8 mouse cellular contexts compared by ENCODE assay signal in genomic region chr5:123499717-123500116, GRCm38 (mm10). TPM values are rescaled to one million over a fixed set of nuclear protein-coding genes. Genes with fewer than 3 reads are reported as not detected.
A peak's percentile ranks its signal among the peaks of the same experiment; 100 is the strongest.
DNase-seq lines count a peak whose midpoint lies in the region; ATAC-seq and TF ChIP-seq lines count a peak whose summit lies in the region.

No protein-coding gene starts in this region.

- no peak overlapping the region for H3K27ac ChIP-seq in intestine, postnatal 0 days (ENCODE audit: low read depth, low read length)
- no peak overlapping the region for H3K27ac ChIP-seq in intestine, embryonic 15.5 days
- H3K27ac ChIP-seq in forebrain, embryonic 10.5 days = no peak overlapping the region

- H3K36me3 ChIP-seq in intestine, postnatal 0 days (ENCODE audit: control insufficient read depth, insufficient read depth) = no peaks in the 10 kb centered on the region
- no peaks in the 10 kb centered on the region for H3K36me3 ChIP-seq in intestine, embryonic 15.5 days
- no peaks in the 10 kb centered on the region for H3K36me3 ChIP-seq in forebrain, embryonic 10.5 days (replicated peaks)

- no peak for ATAC-seq in intestine, postnatal 0 days
- ATAC-seq in intestine, embryonic 15.5 days = no peak
- no peak for ATAC-seq in inflammation-experienced regulatory T-cells, adult 6 months

- H3K9ac ChIP-seq in intestine, postnatal 0 days (ENCODE audit: low read depth, low read length) = no peak overlapping the region
- H3K9ac ChIP-seq in intestine, embryonic 15.5 days = no peak overlapping the region

- TF ChIP-seq CTCF in intestine, postnatal 0 days (IDR thresholded peaks at IDR 0.05; ENCODE audit: low read depth) = peak; percentile 72

- H3K4me1 ChIP-seq in intestine, postnatal 0 days (replicated peaks; ENCODE audit: control insufficient read depth, insufficient read depth, low read length) = 0 out of 2 replicates have a peak, but pooled peaks cover 4% of the 10 kb centered on the region
- peaks cover 9% of the 10 kb centered on the region; the same call in 1 of the 2 replicates for H3K4me1 ChIP-seq in intestine, embryonic 15.5 days (replicated peaks)
- H3K4me1 ChIP-seq in forebrain, embryonic 10.5 days = peaks cover 23% of the 10 kb centered on the region

- peak; percentile 59 to 61 for DNase-seq in B cell, adult 2 months
- DNase-seq in Muller cell, postnatal 12 days (ENCODE audit: inconsistent ontology term) = peak; percentile 25
- DNase-seq in cerebellum, postnatal 36 days = peak; percentile 54 to 65
- DNase-seq in lung, postnatal 10 days = peak; percentile 39
- no peak for DNase-seq in forebrain, embryonic 10.5 days (ENCODE audit: extremely low spot score, low spot score)

- no peaks in the 10 kb centered on the region for H3K27me3 ChIP-seq in intestine, postnatal 0 days (replicated peaks; ENCODE audit: control insufficient read depth, insufficient read depth, low read length)
- H3K27me3 ChIP-seq in intestine, embryonic 15.5 days (replicated peaks) = no peaks in the 10 kb centered on the region
- H3K27me3 ChIP-seq in forebrain, embryonic 10.5 days (ENCODE audit: poor library complexity, severe bottlenecking) = peaks cover 23% of the 10 kb centered on the region; the same call in 1 of the 2 replicates

- 42% methylated on average over 4 of the region's 4 CpGs for WGBS in intestine, postnatal 0 days
- WGBS in intestine, embryonic 15.5 days = 43% methylated on average over 4 of the region's 4 CpGs
- WGBS in forebrain, embryonic 10.5 days = 50% methylated on average over 4 of the region's 4 CpGs

- H3K4me2 ChIP-seq in intestine, postnatal 0 days (replicated peaks; ENCODE audit: low read depth) = no peak overlapping the region
- H3K4me2 ChIP-seq in intestine, embryonic 15.5 days (replicated peaks) = no peak overlapping the region

- no peaks in the 10 kb centered on the region for H3K9me3 ChIP-seq in intestine, postnatal 0 days (ENCODE audit: control insufficient read depth)
- no peaks in the 10 kb centered on the region for H3K9me3 ChIP-seq in intestine, embryonic 15.5 days
- H3K9me3 ChIP-seq in forebrain, embryonic 10.5 days = no peaks in the 10 kb centered on the region

- H3K4me3 ChIP-seq in intestine, postnatal 0 days (ENCODE audit: low read depth, low read length) = no peak overlapping the region
- H3K4me3 ChIP-seq in intestine, embryonic 15.5 days (replicated peaks) = no peak overlapping the region
- no peak overlapping the region for H3K4me3 ChIP-seq in forebrain, embryonic 10.5 days

RNA-seq across cellular contexts. Expression of gene Il31, which starts 10.4 kb away (rescaled TPM):
- not detected in 2 replicates for polyA plus RNA-seq in intestine, postnatal 0 days (2015; fragmentation: Nextera tagmentation; extraction: Ambion mirVana)
- polyA plus RNA-seq in intestine, embryonic 15.5 days (2015; fragmentation: Nextera tagmentation; extraction: Ambion mirVana) = not detected in 2 replicates
- not detected for polyA plus RNA-seq in inflammation-experienced regulatory T-cells, adult 6 months (2017; shearing (Covaris generic))
- polyA plus RNA-seq in forebrain, embryonic 10.5 days (2016; fragmentation: Nextera tagmentation; extraction: Ambion mirVana) = not detected in 2 replicates

RNA-seq across cellular contexts. Expression of gene B3gnt4, which starts 10.5 kb away (rescaled TPM):
- polyA plus RNA-seq in intestine, postnatal 0 days (2015; fragmentation: Nextera tagmentation; extraction: Ambion mirVana) = 0.20 TPM in 1 of 2 replicates, not detected in the other
- polyA plus RNA-seq in intestine, embryonic 15.5 days (2015; fragmentation: Nextera tagmentation; extraction: Ambion mirVana) = 0.38 and 0.40 TPM in 2 replicates
- polyA plus RNA-seq in inflammation-experienced regulatory T-cells, adult 6 months (2017; shearing (Covaris generic)) = under 1 TPM in 2 of 3 experiments, not detected in 1; 0.54 to 0.68 TPM
- polyA plus RNA-seq in forebrain, embryonic 10.5 days (2016; fragmentation: Nextera tagmentation; extraction: Ambion mirVana) = 1.1 and 1.7 TPM in 2 replicates

RNA-seq across cellular contexts. Expression of gene Lrrc43, which starts 10.6 kb away (rescaled TPM):
- polyA plus RNA-seq in intestine, postnatal 0 days (2015; fragmentation: Nextera tagmentation; extraction: Ambion mirVana) = not detected in 2 replicates
- polyA plus RNA-seq in intestine, embryonic 15.5 days (2015; fragmentation: Nextera tagmentation; extraction: Ambion mirVana) = not detected in 2 replicates
- polyA plus RNA-seq in inflammation-experienced regulatory T-cells, adult 6 months (2017; shearing (Covaris generic)) = not detected
- polyA plus RNA-seq in forebrain, embryonic 10.5 days (2016; fragmentation: Nextera tagmentation; extraction: Ambion mirVana) = not detected in 2 replicates

RNA-seq across cellular contexts. Expression of gene Diablo, which starts 24.3 kb away (rescaled TPM):
- 52.9 and 57.0 TPM in 2 replicates for polyA plus RNA-seq in intestine, postnatal 0 days (2015; fragmentation: Nextera tagmentation; extraction: Ambion mirVana)
- polyA plus RNA-seq in intestine, embryonic 15.5 days (2015; fragmentation: Nextera tagmentation; extraction: Ambion mirVana) = 98.0 and 99.7 TPM in 2 replicates
- polyA plus RNA-seq in inflammation-experienced regulatory T-cells, adult 6 months (2017; shearing (Covaris generic)) = 10 to 100 TPM; 64.1 to 86.9 (median 84.4) TPM
- 148 TPM in 2 replicates for polyA plus RNA-seq in forebrain, embryonic 10.5 days (2016; fragmentation: Nextera tagmentation; extraction: Ambion mirVana)

RNA-seq across cellular contexts. Expression of gene Gm49027, which starts 25.6 kb away (rescaled TPM):
- polyA plus RNA-seq in intestine, postnatal 0 days (2015; fragmentation: Nextera tagmentation; extraction: Ambion mirVana) = 9.6 and 10.5 TPM in 2 replicates
- 10.6 and 11.2 TPM in 2 replicates for polyA plus RNA-seq in intestine, embryonic 15.5 days (2015; fragmentation: Nextera tagmentation; extraction: Ambion mirVana)
- under 1 TPM in 1 of 3 experiments, not detected in 2; 0.58 TPM for polyA plus RNA-seq in inflammation-experienced regulatory T-cells, adult 6 months (2017; shearing (Covaris generic))
- polyA plus RNA-seq in forebrain, embryonic 10.5 days (2016; fragmentation: Nextera tagmentation; extraction: Ambion mirVana) = 0.47 TPM in 1 of 2 replicates, not detected in the other
